Mouse (Mus musculus): ENCODE data around the gene Adam33.

Gene Adam33

GRCm38 (mm10) chr2:131066342-131066741, 2.7 kb upstream of the Adam33 start:
- POLR2A ChIA-PET, result no interaction called here
- CTCF ChIA-PET, result interaction anchor here in 1 of 4 experiments (0.5 kb wide), 1 partner anchor 373 kb away, joined by 7 read pairs; no protein-coding TSS in a partner anchor

- ChIA-PET CTCF (interaction anchor here in 1 of 4 experiments (0.6 kb wide), 1 partner anchor 356 kb away, joined by 5 read pairs; no protein-coding TSS in a partner anchor), POLR2A (interaction anchor here in 2 of 4 experiments (0.7 to 1.0 kb wide), 2 partner anchors 15 to 457 kb away, joined by 3 read pairs; no protein-coding TSS in a partner anchor)
Measured at GRCm38 (mm10) chr2:131061607-131062006, 2.0 kb downstream of the Adam33 start.

GRCm38 (mm10) chr2:131060784-131061183, 2.8 kb downstream of the Adam33 start:
- POLR2A ChIA-PET, result interaction anchor here in 2 of 4 experiments (0.5 to 1.0 kb wide), 3 partner anchors 16 to 370 kb away, joined by 3 read pairs; partner anchors contain the start of gene Gfra4 (in 1 of the 2)

GRCm38 (mm10) chr2:131059781-131060540, 3.7 kb downstream of the Adam33 start:
- ChIA-PET CTCF (interaction anchor here in 3 of 4 experiments (0.6 to 0.7 kb wide), 3 partner anchors 10 to 1105 kb away, joined by 3 to 5 read pairs (median 3); no protein-coding TSS in a partner anchor), POLR2A (interaction anchor here in 2 of 4 experiments (0.5 to 1.1 kb wide), 4 partner anchors 17 to 369 kb away, joined by 3 to 10 read pairs (median 3); partner anchors contain the start of gene Gfra4 (in 1 of the 2))

More at GRCm38 (mm10) chr2:131060784-131061183, 2.8 kb downstream of the Adam33 start:
- CTCF ChIA-PET, result interaction anchor here in 1 of 4 experiments (0.6 kb wide), 1 partner anchor 9 kb away, joined by 5 read pairs; no protein-coding TSS in a partner anchor

- CTCF ChIA-PET, result interaction anchor here in 1 of 4 experiments (0.7 kb wide), 1 partner anchor 9 kb away, joined by 3 read pairs; no protein-coding TSS in a partner anchor
Measured at GRCm38 (mm10) chr2:131059377-131059776, 4.2 kb downstream of the Adam33 start.

GRCm38 (mm10) chr2:131058672-131059071, 4.9 kb downstream of the Adam33 start:
- CTCF ChIA-PET, result interaction anchor here in 1 of 4 experiments (0.7 kb wide), 1 partner anchor 768 kb away, joined by 4 read pairs; no protein-coding TSS in a partner anchor
- POLR2A ChIA-PET, result interaction anchor here in 2 of 4 experiments (0.8 to 1.1 kb wide), 2 partner anchors 188 to 227 kb away, joined by 3 read pairs; no protein-coding TSS in a partner anchor

More at GRCm38 (mm10) chr2:131059377-131059776, 4.2 kb downstream of the Adam33 start:
- POLR2A ChIA-PET, result interaction anchor here in 3 of 4 experiments (0.6 to 1.1 kb wide), 3 partner anchors 86 to 227 kb away, joined by 3 to 10 read pairs (median 3); no protein-coding TSS in a partner anchor

GRCm38 (mm10) chr2:131056191-131056590, 7.4 kb downstream of the Adam33 start:
- CTCF ChIA-PET, result interaction anchor here (0.5 to 2.5 kb wide), 53 partner anchors 11 to 748 kb away, joined by 3 to 18 read pairs (median 4); partner anchors contain the start of genes Spef1 (in 2 of the 4), 1700037H04Rik (in 1 of the 4), Cdc25b (in 1 of the 4) and Hspa12b (in 1 of the 4)
- POLR2A ChIA-PET, result interaction anchor here in 3 of 4 experiments (0.6 to 3.9 kb wide), 7 partner anchors 12 to 297 kb away, joined by 3 to 19 read pairs (median 4); partner anchors contain the start of genes Gfra4 (in 1 of the 3), Gm11037 (in 1 of the 3) and Mavs (in 1 of the 3)

- POLR2A ChIA-PET, result interaction anchor here in 2 of 4 experiments (1.0 to 3.9 kb wide), 5 partner anchors 11 to 200 kb away, joined by 3 to 19 read pairs (median 4); partner anchors contain the start of genes Gfra4 (in 1 of the 2) and Mavs (in 1 of the 2)
- CTCF ChIA-PET, result interaction anchor here (0.5 to 2.5 kb wide), 53 partner anchors 8 to 903 kb away, joined by 3 to 15 read pairs (median 4); partner anchors contain the start of genes Adam33 (in 2 of the 4), 1700037H04Rik (in 1 of the 4), Hspa12b (in 1 of the 4) and Mrps26 (in 1 of the 4)
Measured at GRCm38 (mm10) chr2:131055631-131056030, 8.0 kb downstream of the Adam33 start.

GRCm38 (mm10) chr2:131054646-131055264, 8.9 kb downstream of the Adam33 start:
- CTCF ChIA-PET, result interaction anchor here (0.6 to 2.4 kb wide), 38 partner anchors 9 to 938 kb away, joined by 3 to 15 read pairs (median 4); partner anchors contain the start of genes Adam33 (in 2 of the 4), 1700037H04Rik (in 1 of the 4), Mrps26 (in 1 of the 4) and Siglec1 (in 1 of the 4)
- POLR2A ChIA-PET, result interaction anchor here in 2 of 4 experiments (1.0 to 3.9 kb wide), 7 partner anchors 10 to 207 kb away, joined by 3 to 19 read pairs (median 4); partner anchors contain the start of genes Gfra4 (in 1 of the 2), Mavs (in 1 of the 2) and Pank2 (in 1 of the 2)

- ChIA-PET POLR2A (interaction anchor here in 1 of 4 experiments (1.0 to 3.9 kb wide), 5 partner anchors 10 to 208 kb away, joined by 3 to 19 read pairs (median 4); partner anchors contain the start of genes Gfra4 and Pank2), CTCF (interaction anchor here in 3 of 4 experiments (0.6 to 1.5 kb wide), 8 partner anchors 9 to 477 kb away, joined by 3 to 12 read pairs (median 5); no protein-coding TSS in a partner anchor)
Measured at GRCm38 (mm10) chr2:131053851-131054645, 9.6 kb downstream of the Adam33 start.

- CTCF ChIA-PET, result no interaction called here
- POLR2A ChIA-PET, result interaction anchor here in 1 of 4 experiments (0.7 to 3.9 kb wide), 2 partner anchors 9 to 325 kb away, joined by 3 to 19 read pairs; partner anchors contain the start of gene Gfra4
Measured at GRCm38 (mm10) chr2:131052862-131053418, 10.7 kb downstream of the Adam33 start.

GRCm38 (mm10) chr2:131052043-131052442, 11.6 kb downstream of the Adam33 start:
- ChIA-PET POLR2A (interaction anchor here in 1 of 4 experiments (3.9 kb wide), 1 partner anchor 8 kb away, joined by 19 read pairs; the partner anchor contains the start of gene Gfra4), CTCF (no interaction called here)

GRCm38 (mm10) chr2:131046025-131046424, 17.6 kb downstream of the Adam33 start:
- CTCF ChIA-PET, result interaction anchor here in 1 of 4 experiments (1.4 kb wide), 1 partner anchor 10 kb away, joined by 3 read pairs; no protein-coding TSS in a partner anchor
- POLR2A ChIA-PET, result interaction anchor here in 1 of 4 experiments (1.0 to 3.9 kb wide), 4 partner anchors 8 to 382 kb away, joined by 3 to 19 read pairs (median 3); no protein-coding TSS in a partner anchor

- CTCF ChIA-PET, result interaction anchor here (0.7 to 1.6 kb wide), 11 partner anchors 9 to 165 kb away, joined by 3 to 6 read pairs (median 3); no protein-coding TSS in a partner anchor
- POLR2A ChIA-PET, result interaction anchor here in 2 of 4 experiments (0.8 to 3.9 kb wide), 6 partner anchors 9 to 381 kb away, joined by 3 to 19 read pairs (median 3); no protein-coding TSS in a partner anchor
Measured at GRCm38 (mm10) chr2:131044989-131045720, 18.5 kb downstream of the Adam33 start.

- ChIA-PET CTCF (interaction anchor here (0.6 to 1.6 kb wide), 11 partner anchors 10 to 165 kb away, joined by 3 to 6 read pairs (median 3); no protein-coding TSS in a partner anchor), POLR2A (interaction anchor here in 3 of 4 experiments (0.8 to 3.9 kb wide), 5 partner anchors 10 to 380 kb away, joined by 3 to 19 read pairs (median 3); partner anchors contain the start of genes Cdc25b (in 1 of the 3), Ddrgk1 (in 1 of the 3) and Spef1 (in 1 of the 3))
Measured at GRCm38 (mm10) chr2:131044354-131044852, 19.2 kb downstream of the Adam33 start.
